Mouse (Mus musculus) hindbrain, embryonic 12.5 days (tissue): ENCODE results near the gene Shoc2. TPM values are rescaled to one million over a fixed set of nuclear protein-coding genes. Genes with fewer than 3 reads are reported as not detected.

ENCODE experiments used
- ATAC-seq: fragments of 200-750 bp; cut with Nextera tagmentation; 2 replicates; pipeline ENCODE4 v1.8.0; 2017; ENCODE audit warnings: moderate TSS enrichment; ENCODE audit not compliant: low FRiP score
- H3K27ac ChIP-seq: fragments of 300-500 bp; sonication (generic); 2 replicates; pipeline ENCODE4 v1.5.1; 2016; ENCODE audit warnings: mild to moderate bottlenecking
- H3K27me3 ChIP-seq: fragments of 300-500 bp; sonication (generic); 2 replicates; pipeline ENCODE4 v1.6.1; 2016; ENCODE audit warnings: mild to moderate bottlenecking
- H3K36me3 ChIP-seq: fragments of 300-500 bp; sonication (generic); 2 replicates; pipeline ENCODE4 v1.6.1; 2016; ENCODE audit warnings: mild to moderate bottlenecking
- H3K4me1 ChIP-seq: fragments of 300-500 bp; sonication (generic); 2 replicates; pipeline ENCODE4 v1.6.1; 2016
- H3K4me2 ChIP-seq: fragments of 300-500 bp; sonication (generic); replicated peaks from 2 replicates; pipeline ENCODE4 v1.6.1; 2016; ENCODE audit warnings: mild to moderate bottlenecking
- H3K4me3 ChIP-seq: fragments of 300-500 bp; sonication (generic); 2 replicates; pipeline ENCODE4 v1.5.1; 2016; ENCODE audit warnings: mild to moderate bottlenecking
- H3K9ac ChIP-seq: fragments of 300-500 bp; sonication (generic); 2 replicates; pipeline ENCODE4 v1.6.1; 2016; ENCODE audit warnings: mild to moderate bottlenecking, moderate library complexity
- H3K9me3 ChIP-seq: fragments of 300-500 bp; sonication (generic); replicated peaks from 2 replicates; pipeline ENCODE4 v1.6.1; 2016; ENCODE audit warnings: mild to moderate bottlenecking
- WGBS: fragments of 180-500 bp; shearing (Covaris S2); methylation state at CpG from one replicate; pipeline ENCODE4 v1.1.7; 2016; 5-methylcytosine and 5-hydroxymethylcytosine counted together
- polyA plus RNA-seq: library from polyadenylated mRNA; unstranded; fragments of >200 nt; fragmentation: Nextera tagmentation; extraction: Ambion mirVana; gene quantifications from 2 replicates; pipeline ENCODE4 v1.2.1, GENCODE M21; 2016

The Shoc2 gene
- polyA plus RNA-seq, 1 experiment from 2014 or later = 73.3 TPM

GRCm38 (mm10) chr19:53984628-53985027 lies 40.5 kb downstream of the Shoc2 start:
- H3K27me3 ChIP-seq = no peaks in the 10 kb centered on the region
- H3K4me3 ChIP-seq = no peak overlapping the region
- no peak overlapping the region for H3K27ac ChIP-seq
- WGBS = 94% methylated on average over 3 of the region's 3 CpGs
- no peaks in the 10 kb centered on the region for H3K9me3 ChIP-seq
- no peaks in the 10 kb centered on the region for H3K4me1 ChIP-seq
- H3K9ac ChIP-seq = no peak overlapping the region
- H3K36me3 ChIP-seq = peaks cover 8% of the 10 kb centered on the region
- no peak for ATAC-seq
- H3K4me2 ChIP-seq = no peak overlapping the region

GRCm38 (mm10) chr19:53990538-53990937 lies 46.4 kb downstream of the Shoc2 start:
- Histone ChIP-seq H3K27me3 (no peaks in the 10 kb centered on the region), H3K4me3 (no peak overlapping the region), H3K9me3 (no peaks in the 10 kb centered on the region), H3K36me3 (peaks cover 8% of the 10 kb centered on the region), H3K4me2 (no peak overlapping the region), H3K9ac (no peak overlapping the region), H3K4me1 (no peaks in the 10 kb centered on the region), H3K27ac (no peak overlapping the region)
- 71% methylated on average over 2 of the region's 2 CpGs for WGBS
- ATAC-seq = no peak

GRCm38 (mm10) chr19:53993860-53994259 lies 49.8 kb downstream of the Shoc2 start:
- H3K4me2 ChIP-seq = no peak overlapping the region
- no peaks in the 10 kb centered on the region for H3K4me1 ChIP-seq
- no peak for ATAC-seq
- WGBS = 77% methylated on average over 3 of the region's 3 CpGs
- H3K27ac ChIP-seq = no peak overlapping the region
- H3K36me3 ChIP-seq = no peaks in the 10 kb centered on the region
- no peak overlapping the region for H3K4me3 ChIP-seq
- H3K9me3 ChIP-seq = no peaks in the 10 kb centered on the region
- no peak overlapping the region for H3K9ac ChIP-seq
- H3K27me3 ChIP-seq = no peaks in the 10 kb centered on the region

GRCm38 (mm10) chr19:53994276-53994675 lies 50.2 kb downstream of the Shoc2 start:
- WGBS = 86% methylated on average over 1 of the region's 1 CpGs
- H3K27me3 ChIP-seq = no peaks in the 10 kb centered on the region
- no peak overlapping the region for H3K4me3 ChIP-seq
- H3K36me3 ChIP-seq = no peaks in the 10 kb centered on the region
- no peak overlapping the region for H3K27ac ChIP-seq
- no peaks in the 10 kb centered on the region for H3K9me3 ChIP-seq
- no peaks in the 10 kb centered on the region for H3K4me1 ChIP-seq
- H3K4me2 ChIP-seq = no peak overlapping the region
- ATAC-seq = no peak
- no peak overlapping the region for H3K9ac ChIP-seq

GRCm38 (mm10) chr19:54010973-54011372 lies 66.9 kb downstream of the Shoc2 start:
- Histone ChIP-seq H3K36me3 (no peaks in the 10 kb centered on the region), H3K9ac (no peak overlapping the region), H3K4me2 (no peak overlapping the region), H3K4me1 (no peaks in the 10 kb centered on the region), H3K27me3 (no peaks in the 10 kb centered on the region), H3K9me3 (no peaks in the 10 kb centered on the region), H3K4me3 (no peak overlapping the region), H3K27ac (no peak overlapping the region)
- ATAC-seq = no peak
- WGBS = 71% methylated on average over 4 of the region's 4 CpGs

- H3K9ac ChIP-seq = no peak overlapping the region
- no peak overlapping the region for H3K4me2 ChIP-seq
- ATAC-seq = no peak
- WGBS = 98% methylated on average over 5 of the region's 5 CpGs
- H3K4me1 ChIP-seq = no peaks in the 10 kb centered on the region
- H3K27ac ChIP-seq = no peak overlapping the region
- H3K36me3 ChIP-seq = no peaks in the 10 kb centered on the region
- no peaks in the 10 kb centered on the region for H3K9me3 ChIP-seq
- H3K4me3 ChIP-seq = no peak overlapping the region
- H3K27me3 ChIP-seq = no peaks in the 10 kb centered on the region
These were observed 70.9 kb downstream of the Shoc2 start for GRCm38 (mm10) chr19:54014999-54015398.

GRCm38 (mm10) chr19:54015503-54015902 lies 71.4 kb downstream of the Shoc2 start:
- 93% methylated on average over 5 of the region's 5 CpGs for WGBS
- Histone ChIP-seq H3K27ac (no peak overlapping the region), H3K27me3 (no peaks in the 10 kb centered on the region), H3K4me2 (no peak overlapping the region), H3K36me3 (no peaks in the 10 kb centered on the region), H3K9me3 (no peaks in the 10 kb centered on the region), H3K9ac (no peak overlapping the region), H3K4me3 (no peak overlapping the region), H3K4me1 (no peaks in the 10 kb centered on the region)
- no peak for ATAC-seq

- WGBS = 87% methylated on average over 6 of the region's 6 CpGs
- no peaks in the 10 kb centered on the region for H3K4me1 ChIP-seq
- peaks cover 31% of the 10 kb centered on the region for H3K36me3 ChIP-seq
- H3K4me3 ChIP-seq = no peak overlapping the region
- H3K27ac ChIP-seq = no peak overlapping the region
- no peaks in the 10 kb centered on the region for H3K27me3 ChIP-seq
- no peak for ATAC-seq
- H3K4me2 ChIP-seq = no peak overlapping the region
- H3K9ac ChIP-seq = no peak overlapping the region
- H3K9me3 ChIP-seq = no peaks in the 10 kb centered on the region
These were observed 91.0 kb downstream of the Shoc2 start for GRCm38 (mm10) chr19:54035100-54035499.

GRCm38 (mm10) chr19:54039441-54039840 lies 95.3 kb downstream of the Shoc2 start:
- H3K4me2 ChIP-seq = no peak overlapping the region
- 76% methylated on average over 7 of the region's 7 CpGs for WGBS
- no peaks in the 10 kb centered on the region for H3K9me3 ChIP-seq
- H3K9ac ChIP-seq = no peak overlapping the region
- peaks cover 12% of the 10 kb centered on the region for H3K36me3 ChIP-seq
- ATAC-seq = no peak
- no peaks in the 10 kb centered on the region for H3K27me3 ChIP-seq
- H3K27ac ChIP-seq = no peak overlapping the region
- no peak overlapping the region for H3K4me3 ChIP-seq
- H3K4me1 ChIP-seq = no peaks in the 10 kb centered on the region

- H3K27ac ChIP-seq = no peak overlapping the region
- no peaks in the 10 kb centered on the region for H3K9me3 ChIP-seq
- WGBS = 73% methylated on average over 4 of the region's 4 CpGs
- peaks cover 11% of the 10 kb centered on the region for H3K36me3 ChIP-seq
- H3K9ac ChIP-seq = no peak overlapping the region
- peaks cover 6% of the 10 kb centered on the region; the same call in 1 of the 2 replicates for H3K27me3 ChIP-seq
- no peak for ATAC-seq
- H3K4me2 ChIP-seq = no peak overlapping the region
- H3K4me1 ChIP-seq = peaks cover 4% of the 10 kb centered on the region; the same call in 1 of the 2 replicates
- no peak overlapping the region for H3K4me3 ChIP-seq
These were observed 96.4 kb downstream of the Shoc2 start for GRCm38 (mm10) chr19:54040356-54041028.

- H3K36me3 ChIP-seq = peaks cover 6% of the 10 kb centered on the region
- peaks cover 8% of the 10 kb centered on the region for H3K4me1 ChIP-seq
- no peak overlapping the region for H3K27ac ChIP-seq
- H3K9me3 ChIP-seq = no peaks in the 10 kb centered on the region
- WGBS = 31% methylated on average over 5 of the region's 5 CpGs
- no peak overlapping the region for H3K4me3 ChIP-seq
- no peak overlapping the region for H3K4me2 ChIP-seq
- no peak for ATAC-seq
- H3K9ac ChIP-seq = no peak overlapping the region
- peaks cover 11% of the 10 kb centered on the region for H3K27me3 ChIP-seq
These were observed 96.9 kb downstream of the Shoc2 start for GRCm38 (mm10) chr19:54041029-54041367.

- Histone ChIP-seq H3K36me3 (no peaks in the 10 kb centered on the region), H3K27me3 (peaks cover 39% of the 10 kb centered on the region), H3K9me3 (no peaks in the 10 kb centered on the region), H3K4me1 (peaks cover 34% of the 10 kb centered on the region), H3K27ac (peak within 1 kb of the TSS; percentile 75), H3K4me2 (peak within 1 kb of the TSS; percentile 99), H3K4me3 (peak within 1 kb of the TSS; percentile 57), H3K9ac (peak within 1 kb of the TSS; percentile 71)
- WGBS = 77% methylated on average over 5 of the region's 5 CpGs
- ATAC-seq = no peak
These were observed 99.7 kb downstream of the Shoc2 start, which contains the start of gene Adra2a for GRCm38 (mm10) chr19:54043851-54044250. Adra2a (plus strand) TSS chr19:54044151.
